Mouse (Mus musculus): ENCODE data around the gene 9430097D07Rik.

DNA sequence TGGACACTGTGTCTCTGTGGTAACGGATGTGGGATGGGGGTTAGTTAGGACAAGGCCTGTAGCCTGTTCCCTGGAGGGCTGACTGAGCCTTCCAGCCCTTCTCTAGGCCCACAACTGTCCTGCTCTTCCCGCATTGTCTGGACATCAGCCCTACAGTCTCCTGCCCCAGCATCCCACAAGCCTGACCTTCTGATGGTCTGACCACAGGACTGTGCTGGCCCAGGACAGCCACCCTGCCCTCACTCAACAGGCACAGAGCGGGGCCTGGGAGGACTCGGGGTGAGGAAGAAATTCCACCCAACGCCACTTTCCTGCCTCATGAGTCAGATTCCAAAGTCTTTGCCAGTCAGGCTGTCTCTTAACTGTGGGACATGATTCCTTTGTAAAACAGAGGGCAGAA, 22.2 kb upstream of the 9430097D07Rik start:
- TF ChIP-seq POLR2A (IDR thresholded peaks at IDR 0.05; ENCODE audit: insufficient read length, low read depth): no peak
- no peak for TF ChIP-seq USF1 (IDR thresholded peaks at IDR 0.05; ENCODE audit: low read depth)
- TF ChIP-seq REST (IDR thresholded peaks at IDR 0.05; ENCODE audit: insufficient read depth, insufficient read length): no peak
- no peak for TF ChIP-seq MAX (IDR thresholded peaks at IDR 0.05; ENCODE audit: low read depth)
- no peak for TF ChIP-seq TCF3 (IDR thresholded peaks at IDR 0.05; ENCODE audit: insufficient read length, low read depth)
- TF ChIP-seq POLR2AphosphoS2 (IDR thresholded peaks at IDR 0.05; ENCODE audit: insufficient read length, low read depth): peak; percentile 34
- no peak for TF ChIP-seq TCF12 (IDR thresholded peaks at IDR 0.05; ENCODE audit: insufficient read depth, poor library complexity, severe bottlenecking)

Data from myocyte (in vitro differentiated cells).